18 mouse cellular contexts compared by ENCODE assay signal in genomic region chr19:20559952-20560351, GRCm38 (mm10).
A peak's percentile ranks its signal among the peaks of the same experiment; 100 is the strongest.
DNase-seq lines count a peak whose midpoint lies in the region.
"Had no signal": no experiment of that assay in that cellular context is flagged by ENCODE, and none has a peak within 500 bp of the region (broad histone marks: within the 10 kb centered on the region; RNA-seq: fewer than 3 reads in every experiment).

No protein-coding gene starts in this region.

- DNase-seq in 3T3-L1 (ENCODE audit: low read depth, low spot score) (peak; percentile 48), 416B (ENCODE audit: low read depth) (peak; percentile 49), NIH3T3 (ENCODE audit: low read depth) (peak; percentile 42)
- peak; percentile 61 for DNase-seq in telencephalon, adult 2 months (ENCODE audit: low read depth, low spot score)
- no peak for DNase-seq in urinary bladder, postnatal 10 days (ENCODE audit: low spot score)
- DNase-seq in cerebellum, adult 8-10 months = no peak
- DNase-seq: adrenal gland, postnatal 10 days; adrenal gland, postnatal 36 days; B cell, adult 2 months; cerebellum, adult 11 months; cerebellum, adult 2 months; cerebellum, postnatal 10 days; cerebellum, postnatal 36 days; embryo, embryonic 11 days; gastrocnemius, postnatal 36 days; heart, adult 2 months; heart, postnatal 14 days; heart, postnatal 4 days had no signal

Comparison
In these comparisons a context has a peak if more than half of its experiments do, and no peak if none do; other contexts are left out.
1. DNase-seq: peak in 3T3-L1 (single experiment), 416B (single experiment), NIH3T3 (single experiment) and telencephalon, adult 2 months (single experiment); none in urinary bladder, postnatal 10 days (single experiment) and cerebellum, adult 8-10 months (single experiment).